Comparison of ENCODE assay signal across 11 mouse cellular contexts in the genomic region with DNA sequence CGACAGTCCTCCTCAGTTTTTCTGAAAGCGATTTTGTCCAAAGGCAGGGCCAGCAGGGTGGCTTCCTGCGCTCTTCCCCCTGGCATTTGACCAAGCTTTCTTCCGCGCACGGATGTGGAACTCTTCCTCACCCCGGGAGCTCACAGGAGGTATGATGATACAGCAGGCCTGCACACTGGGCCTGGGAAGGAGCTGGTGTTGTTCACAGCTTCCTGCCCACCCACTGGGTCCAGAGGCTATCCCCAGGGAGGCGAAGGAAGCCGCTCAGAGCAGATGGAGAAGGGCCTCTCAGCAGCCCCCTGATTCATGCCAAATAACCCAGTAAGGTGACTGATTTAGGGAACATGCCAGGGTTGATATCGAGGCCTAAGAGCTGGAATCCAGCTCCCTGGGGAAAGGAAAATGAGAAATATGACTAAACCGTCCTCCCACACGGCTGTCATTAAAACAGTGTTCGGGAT.
A peak's percentile ranks its signal among the peaks of the same experiment; 100 is the strongest.
DNase-seq lines count a peak whose midpoint lies in the region; ATAC-seq and TF ChIP-seq lines count a peak whose summit lies in the region.
"Had no signal": no experiment of that assay in that cellular context is flagged by ENCODE, and none has a peak within 500 bp of the region (broad histone marks: within the 10 kb centered on the region; RNA-seq: fewer than 3 reads in every experiment).

No protein-coding gene starts in this region.

- no peak overlapping the region for H3K9ac ChIP-seq in hindbrain, embryonic 15.5 days
- H3K9ac ChIP-seq in hindbrain, embryonic 16.5 days (ENCODE audit: low read depth, low read length): no peak overlapping the region
- peak overlapping the region; percentile 53; the same call in 1 of the 2 replicates for H3K9ac ChIP-seq in neural tube, embryonic 13.5 days
- no peak overlapping the region for H3K9ac ChIP-seq in neural tube, embryonic 15.5 days (replicated peaks)
- H3K9ac ChIP-seq in kidney, postnatal 0 days (ENCODE audit: low read depth, low read length): no peak overlapping the region
- no peak overlapping the region for H3K9ac ChIP-seq in intestine, postnatal 0 days (ENCODE audit: low read depth, low read length)

- TF ChIP-seq POLR2A in cerebellum, adult 2 months (IDR thresholded peaks at IDR 0.05; ENCODE audit: borderline replicate concordance, insufficient read depth, low read length): no peak

- H3K36me3 ChIP-seq in hindbrain, embryonic 15.5 days: no peaks in the 10 kb centered on the region
- no peaks in the 10 kb centered on the region for H3K36me3 ChIP-seq in hindbrain, embryonic 16.5 days (ENCODE audit: control insufficient read depth, insufficient read depth, low read length)
- H3K36me3 ChIP-seq in neural tube, embryonic 13.5 days: no peaks in the 10 kb centered on the region
- H3K36me3 ChIP-seq in neural tube, embryonic 15.5 days: no peaks in the 10 kb centered on the region
- H3K36me3 ChIP-seq in kidney, postnatal 0 days (ENCODE audit: insufficient read depth, low read length): no peaks in the 10 kb centered on the region
- H3K36me3 ChIP-seq in intestine, postnatal 0 days (ENCODE audit: control insufficient read depth, insufficient read depth): no peaks in the 10 kb centered on the region
- H3K36me3 ChIP-seq: embryonic facial prominence, embryonic 10.5 days had no signal

- no peak overlapping the region for H3K27ac ChIP-seq in cerebellum, adult 2 months (ENCODE audit: insufficient read depth, low read length)
- no peak overlapping the region for H3K27ac ChIP-seq in hindbrain, embryonic 15.5 days (replicated peaks)
- no peak overlapping the region for H3K27ac ChIP-seq in hindbrain, embryonic 16.5 days (ENCODE audit: low read depth, low read length)
- no peak overlapping the region; the same call in 1 of the 2 replicates for H3K27ac ChIP-seq in neural tube, embryonic 13.5 days (replicated peaks)
- H3K27ac ChIP-seq in neural tube, embryonic 15.5 days (replicated peaks): no peak overlapping the region
- H3K27ac ChIP-seq in kidney, postnatal 0 days: no peak overlapping the region
- no peak overlapping the region for H3K27ac ChIP-seq in intestine, postnatal 0 days (ENCODE audit: low read depth, low read length)
- H3K27ac ChIP-seq: embryonic facial prominence, embryonic 10.5 days; heart, adult 2 months had no signal

- no peak overlapping the region for H3K4me2 ChIP-seq in hindbrain, embryonic 15.5 days
- no peak overlapping the region for H3K4me2 ChIP-seq in hindbrain, embryonic 16.5 days (ENCODE audit: low read length)
- no peak overlapping the region for H3K4me2 ChIP-seq in neural tube, embryonic 13.5 days
- H3K4me2 ChIP-seq in neural tube, embryonic 15.5 days: no peak overlapping the region
- no peak overlapping the region for H3K4me2 ChIP-seq in kidney, postnatal 0 days (ENCODE audit: low read length)
- no peak overlapping the region for H3K4me2 ChIP-seq in intestine, postnatal 0 days (replicated peaks; ENCODE audit: low read depth)

- DNase-seq in cerebellum, adult 2 months: peak; percentile 39 to 43
- no peak for DNase-seq in cerebellum, adult 9-10 months
- peak; percentile 46 for DNase-seq in kidney, postnatal 0 days (ENCODE audit: low spot score)
- DNase-seq: heart, adult 2 months; left cerebral cortex, postnatal 4 days had no signal

- no peaks in the 10 kb centered on the region for H3K27me3 ChIP-seq in cerebellum, adult 2 months (ENCODE audit: control insufficient read depth, insufficient read depth, low read length)
- no peaks in the 10 kb centered on the region for H3K27me3 ChIP-seq in hindbrain, embryonic 15.5 days
- no peaks in the 10 kb centered on the region for H3K27me3 ChIP-seq in hindbrain, embryonic 16.5 days (replicated peaks; ENCODE audit: control insufficient read depth, insufficient read depth, low read length)
- no peaks in the 10 kb centered on the region for H3K27me3 ChIP-seq in neural tube, embryonic 13.5 days
- no peaks in the 10 kb centered on the region for H3K27me3 ChIP-seq in neural tube, embryonic 15.5 days (replicated peaks)
- no peaks in the 10 kb centered on the region for H3K27me3 ChIP-seq in kidney, postnatal 0 days (ENCODE audit: insufficient read depth, low read length)
- H3K27me3 ChIP-seq in intestine, postnatal 0 days (replicated peaks; ENCODE audit: control insufficient read depth, insufficient read depth, low read length): no peaks in the 10 kb centered on the region

- no peak for TF ChIP-seq CTCF in cerebellum, adult 2 months (IDR thresholded peaks at IDR 0.05; ENCODE audit: borderline replicate concordance, insufficient read depth, low read depth, low read length)
- no peak for TF ChIP-seq CTCF in kidney, postnatal 0 days (IDR thresholded peaks at IDR 0.05; ENCODE audit: low read depth)
- TF ChIP-seq CTCF in intestine, postnatal 0 days (IDR thresholded peaks at IDR 0.05; ENCODE audit: low read depth): no peak

- peaks cover 16% of the 10 kb centered on the region for H3K4me1 ChIP-seq in cerebellum, adult 2 months (ENCODE audit: control insufficient read depth, insufficient read depth, low read length)
- H3K4me1 ChIP-seq in hindbrain, embryonic 15.5 days (replicated peaks): peaks cover 11% of the 10 kb centered on the region
- peaks cover 2% of the 10 kb centered on the region; the same call in 1 of the 2 replicates for H3K4me1 ChIP-seq in hindbrain, embryonic 16.5 days (ENCODE audit: control insufficient read depth, insufficient read depth, low read depth, low read length)
- peaks cover 9% of the 10 kb centered on the region for H3K4me1 ChIP-seq in neural tube, embryonic 13.5 days (replicated peaks)
- peaks cover 6% of the 10 kb centered on the region for H3K4me1 ChIP-seq in neural tube, embryonic 15.5 days
- H3K4me1 ChIP-seq in kidney, postnatal 0 days (replicated peaks; ENCODE audit: insufficient read depth, low read length): no peaks in the 10 kb centered on the region
- no peaks in the 10 kb centered on the region for H3K4me1 ChIP-seq in intestine, postnatal 0 days (replicated peaks; ENCODE audit: control insufficient read depth, insufficient read depth, low read length)
- H3K4me1 ChIP-seq: embryonic facial prominence, embryonic 10.5 days had no signal

- peak; percentile 51; the same call in 1 of the 2 replicates for ATAC-seq in hindbrain, embryonic 15.5 days (ENCODE audit: low FRiP score, low read depth)
- ATAC-seq in hindbrain, embryonic 16.5 days: no peak
- ATAC-seq in neural tube, embryonic 13.5 days (ENCODE audit: low read depth): 0 out of 2 replicates have a peak, but pooled peaks have one; percentile 6
- no peak for ATAC-seq in neural tube, embryonic 15.5 days (ENCODE audit: low FRiP score)
- ATAC-seq in kidney, postnatal 0 days (replicated peaks; ENCODE audit: low FRiP score, low read depth): no peak
- ATAC-seq in intestine, postnatal 0 days: no peak

- WGBS in cerebellum, adult 2 months: 15% methylated on average over 13 of the region's 13 CpGs
- 37% methylated on average over 13 of the region's 13 CpGs for WGBS in hindbrain, embryonic 15.5 days
- 36% methylated on average over 13 of the region's 13 CpGs for WGBS in hindbrain, embryonic 16.5 days
- WGBS in neural tube, embryonic 13.5 days: 41% methylated on average over 13 of the region's 13 CpGs
- 37% methylated on average over 13 of the region's 13 CpGs for WGBS in neural tube, embryonic 15.5 days
- WGBS in kidney, postnatal 0 days: 35% methylated on average over 13 of the region's 13 CpGs
- WGBS in intestine, postnatal 0 days: 49% methylated on average over 13 of the region's 13 CpGs

- H3K9me3 ChIP-seq in hindbrain, embryonic 15.5 days: no peaks in the 10 kb centered on the region
- no peaks in the 10 kb centered on the region for H3K9me3 ChIP-seq in hindbrain, embryonic 16.5 days (ENCODE audit: control insufficient read depth, low read length)
- H3K9me3 ChIP-seq in neural tube, embryonic 13.5 days: no peaks in the 10 kb centered on the region
- no peaks in the 10 kb centered on the region for H3K9me3 ChIP-seq in neural tube, embryonic 15.5 days (replicated peaks)
- H3K9me3 ChIP-seq in kidney, postnatal 0 days (replicated peaks; ENCODE audit: low read length): no peaks in the 10 kb centered on the region
- no peaks in the 10 kb centered on the region for H3K9me3 ChIP-seq in intestine, postnatal 0 days (ENCODE audit: control insufficient read depth)
- H3K9me3 ChIP-seq: embryonic facial prominence, embryonic 10.5 days had no signal

- H3K4me3 ChIP-seq in cerebellum, adult 2 months (replicated peaks; ENCODE audit: insufficient read depth, low read depth, low read length): no peak overlapping the region
- no peak overlapping the region for H3K4me3 ChIP-seq in hindbrain, embryonic 15.5 days
- no peak overlapping the region for H3K4me3 ChIP-seq in hindbrain, embryonic 16.5 days (ENCODE audit: low read length)
- H3K4me3 ChIP-seq in neural tube, embryonic 13.5 days: no peak overlapping the region
- no peak overlapping the region for H3K4me3 ChIP-seq in neural tube, embryonic 15.5 days (replicated peaks)
- no peak overlapping the region for H3K4me3 ChIP-seq in kidney, postnatal 0 days (replicated peaks; ENCODE audit: low read depth, low read length)
- H3K4me3 ChIP-seq in intestine, postnatal 0 days (ENCODE audit: low read depth, low read length): no peak overlapping the region
- H3K4me3 ChIP-seq: embryonic facial prominence, embryonic 10.5 days; heart, adult 2 months had no signal

Comparison
In these comparisons a context has a peak if more than half of its experiments do, and no peak if none do; other contexts are left out.
1. ATAC-seq: peak in hindbrain, embryonic 15.5 days (single experiment) and neural tube, embryonic 13.5 days (single experiment); none in hindbrain, embryonic 16.5 days (single experiment), neural tube, embryonic 15.5 days (single experiment), kidney, postnatal 0 days (single experiment) and intestine, postnatal 0 days (single experiment).